Mouse (Mus musculus) embryonic fibroblast, embryonic 13.5 days (primary cell): ENCODE results near the gene H13.

Source experiments
- CTCF ChIP-seq: IDR thresholded peaks from 2 replicates; pipeline ENCODE4 v1.5.1; 2011; ENCODE audit warnings: mild to moderate bottlenecking, control low read depth, low read length, moderate library complexity, borderline replicate concordance; ENCODE audit not compliant: insufficient read depth
- POLR2A ChIP-seq: IDR thresholded peaks from 2 replicates; pipeline ENCODE4 v1.6.1; 2011; ENCODE audit warnings: low read depth, mild to moderate bottlenecking, control low read depth, low read length, moderate library complexity

DNA sequence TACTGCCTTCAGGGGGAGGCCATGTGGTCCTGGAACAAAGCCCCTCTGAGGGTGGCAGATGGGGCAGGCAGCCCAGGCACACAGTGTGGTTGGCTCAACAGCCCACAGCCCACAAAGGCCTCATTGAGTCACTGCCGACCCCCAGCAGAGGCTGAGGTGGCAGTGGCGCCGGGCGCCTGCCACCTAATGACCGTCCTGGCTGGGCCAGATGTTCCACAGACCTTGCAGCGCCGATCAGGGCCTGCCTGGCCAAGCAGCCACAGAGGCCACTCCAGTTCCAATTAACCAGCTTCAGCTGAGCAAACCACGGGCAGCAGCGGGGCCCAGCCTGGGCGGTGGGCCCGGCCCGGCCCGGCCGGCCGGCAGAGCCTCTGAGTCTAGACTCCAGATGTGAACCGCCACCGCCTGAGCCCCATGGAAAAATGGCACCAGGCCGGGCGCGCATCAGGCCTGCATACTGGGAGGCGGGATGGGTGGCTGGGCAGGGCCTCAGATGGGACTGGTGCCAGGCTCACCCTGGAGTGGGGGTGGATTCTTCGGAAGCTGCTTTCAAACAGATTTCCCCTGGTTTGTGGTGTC lies 36.8 kb downstream of the H13 start:
- TF ChIP-seq CTCF (no peak), POLR2A (no peak)
